Mouse (Mus musculus) embryonic facial prominence, embryonic 15.5 days (tissue): ENCODE measurements around the gene Krt25. TPM values are rescaled to one million over a fixed set of nuclear protein-coding genes. Genes with fewer than 3 reads are reported as not detected.

ENCODE experiments used
- ATAC-seq: fragments of 200-750 bp; cut with Nextera tagmentation; 2 replicates; pipeline ENCODE4 v1.8.0; 2017; ENCODE audit warnings: low read depth, moderate TSS enrichment; ENCODE audit not compliant: insufficient number of reproducible peaks, low FRiP score, low TSS enrichment
- H3K27ac ChIP-seq: fragments of 300-500 bp; sonication (generic); replicated peaks from 2 replicates; pipeline ENCODE4 v1.5.1; 2015; ENCODE audit warnings: mild to moderate bottlenecking, inconsistent platforms
- H3K27me3 ChIP-seq: fragments of 300-500 bp; sonication (generic); 2 replicates; pipeline ENCODE4 v1.6.1; 2015; ENCODE audit warnings: inconsistent platforms
- H3K36me3 ChIP-seq: fragments of 300-500 bp; sonication (generic); 2 replicates; pipeline ENCODE4 v1.6.1; 2015; ENCODE audit warnings: mild to moderate bottlenecking, inconsistent platforms
- H3K4me1 ChIP-seq: fragments of 300-500 bp; sonication (generic); 2 replicates; pipeline ENCODE4 v1.6.1; 2015; ENCODE audit warnings: inconsistent platforms
- H3K4me2 ChIP-seq: fragments of 300-500 bp; sonication (generic); replicated peaks from 2 replicates; pipeline ENCODE4 v1.6.1; 2015; ENCODE audit warnings: mild to moderate bottlenecking, inconsistent platforms
- H3K4me3 ChIP-seq: fragments of 300-500 bp; sonication (generic); replicated peaks from 2 replicates; pipeline ENCODE4 v1.5.1; 2015; ENCODE audit warnings: mild to moderate bottlenecking, inconsistent platforms
- H3K9ac ChIP-seq: fragments of 300-500 bp; sonication (generic); 2 replicates; pipeline ENCODE4 v1.6.1; 2015; ENCODE audit warnings: inconsistent platforms
- H3K9me3 ChIP-seq: fragments of 300-500 bp; sonication (generic); replicated peaks from 2 replicates; pipeline ENCODE4 v1.6.1; 2016; ENCODE audit warnings: inconsistent platforms
- WGBS: fragments of 180-500 bp; shearing (Covaris S2); methylation state at CpG from one replicate; pipeline ENCODE4 v1.1.7; 2015; 5-methylcytosine and 5-hydroxymethylcytosine counted together
- polyA plus RNA-seq: library from polyadenylated mRNA; unstranded; fragments of >200 nt; fragmentation: Nextera tagmentation; extraction: Ambion mirVana; gene quantifications from 2 replicates; pipeline ENCODE4 v1.2.1, GENCODE M21; 2015

The Krt25 gene
- polyA plus RNA-seq, 1 experiment from 2014 or later = 26.1 TPM

GRCm38 (mm10) chr11:99319127-99319526 lies 3.6 kb downstream of the Krt25 start:
- Histone ChIP-seq H3K4me1 (0 out of 2 replicates have a peak, but pooled peaks cover 4% of the 10 kb centered on the region), H3K4me3 (no peak overlapping the region), H3K36me3 (no peaks in the 10 kb centered on the region), H3K4me2 (no peak overlapping the region), H3K9ac (no peak overlapping the region), H3K27ac (no peak overlapping the region), H3K9me3 (no peaks in the 10 kb centered on the region), H3K27me3 (no peaks in the 10 kb centered on the region)
- 45% methylated on average over 9 of the region's 9 CpGs for WGBS
- no peak for ATAC-seq

GRCm38 (mm10) chr11:99316543-99316942 lies 6.2 kb downstream of the Krt25 start:
- WGBS = 53% methylated on average over 8 of the region's 8 CpGs
- ATAC-seq = no peak

GRCm38 (mm10) chr11:99314594-99314993 lies 8.2 kb downstream of the Krt25 start:
- ATAC-seq = no peak
- Histone ChIP-seq H3K27me3 (no peaks in the 10 kb centered on the region), H3K4me3 (no peak overlapping the region), H3K27ac (no peak overlapping the region), H3K36me3 (no peaks in the 10 kb centered on the region), H3K4me2 (no peak overlapping the region), H3K9me3 (no peaks in the 10 kb centered on the region), H3K4me1 (0 out of 2 replicates have a peak, but pooled peaks cover 4% of the 10 kb centered on the region), H3K9ac (no peak overlapping the region)
- 77% methylated on average over 2 of the region's 2 CpGs for WGBS

More at GRCm38 (mm10) chr11:99316543-99316942, 6.2 kb downstream of the Krt25 start:
- Histone ChIP-seq H3K27me3 (no peaks in the 10 kb centered on the region), H3K9me3 (no peaks in the 10 kb centered on the region), H3K4me3 (no peak overlapping the region), H3K4me2 (no peak overlapping the region), H3K9ac (no peak overlapping the region), H3K4me1 (0 out of 2 replicates have a peak, but pooled peaks cover 4% of the 10 kb centered on the region), H3K36me3 (no peaks in the 10 kb centered on the region), H3K27ac (no peak overlapping the region)

DNA sequence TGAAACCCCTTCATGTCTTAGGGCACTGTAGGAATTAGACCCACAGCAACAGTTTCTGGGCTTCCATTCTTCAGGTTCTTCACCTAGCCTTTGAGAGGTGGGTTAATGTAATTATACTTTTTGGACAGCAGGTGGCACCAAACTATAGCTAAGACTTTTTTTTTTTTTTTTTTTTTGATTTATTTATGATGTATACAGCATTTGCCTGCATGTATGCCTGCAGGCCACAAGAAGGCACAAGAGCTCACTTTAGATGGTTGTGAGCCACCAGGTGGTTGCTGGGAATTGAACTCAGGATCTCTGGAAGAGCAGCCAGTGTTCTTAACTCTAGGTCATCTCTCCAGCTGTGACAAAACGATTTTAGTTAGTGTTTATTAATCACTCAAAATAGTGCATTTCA lies 11.9 kb downstream of the Krt25 start:
- no peak overlapping the region for H3K4me2 ChIP-seq
- H3K27ac ChIP-seq = no peak overlapping the region
- H3K27me3 ChIP-seq = no peaks in the 10 kb centered on the region
- H3K36me3 ChIP-seq = no peaks in the 10 kb centered on the region
- 79% methylated on average over 1 of the region's 1 CpGs for WGBS
- no peak for ATAC-seq
- H3K9me3 ChIP-seq = no peaks in the 10 kb centered on the region
- H3K4me1 ChIP-seq = no peaks in the 10 kb centered on the region
- H3K9ac ChIP-seq = no peak overlapping the region
- H3K4me3 ChIP-seq = no peak overlapping the region

- H3K9ac ChIP-seq = no peak overlapping the region
- H3K9me3 ChIP-seq = no peaks in the 10 kb centered on the region
- H3K36me3 ChIP-seq = no peaks in the 10 kb centered on the region
- no peaks in the 10 kb centered on the region for H3K4me1 ChIP-seq
- H3K27me3 ChIP-seq = no peaks in the 10 kb centered on the region
- H3K27ac ChIP-seq = no peak overlapping the region
- 31% methylated on average over 2 of the region's 2 CpGs for WGBS
- no peak for ATAC-seq
- no peak overlapping the region for H3K4me3 ChIP-seq
- H3K4me2 ChIP-seq = no peak overlapping the region
Observed at GRCm38 (mm10) chr11:99307579-99307978, 15.2 kb downstream of the Krt25 start.

GRCm38 (mm10) chr11:99295039-99295438 lies 27.7 kb downstream of the Krt25 start:
- WGBS = 55% methylated on average over 5 of the region's 5 CpGs

GRCm38 (mm10) chr11:99292846-99293245 lies 29.9 kb downstream of the Krt25 start:
- no peak for ATAC-seq
- Histone ChIP-seq H3K4me2 (no peak overlapping the region), H3K27ac (no peak overlapping the region), H3K4me3 (no peak overlapping the region), H3K27me3 (no peaks in the 10 kb centered on the region), H3K9ac (no peak overlapping the region), H3K4me1 (no peaks in the 10 kb centered on the region), H3K9me3 (no peaks in the 10 kb centered on the region), H3K36me3 (no peaks in the 10 kb centered on the region)
- 56% methylated on average over 5 of the region's 5 CpGs for WGBS

More at GRCm38 (mm10) chr11:99295039-99295438, 27.7 kb downstream of the Krt25 start:
- H3K9ac ChIP-seq = no peak overlapping the region
- no peaks in the 10 kb centered on the region for H3K36me3 ChIP-seq
- H3K27ac ChIP-seq = no peak overlapping the region
- H3K4me2 ChIP-seq = no peak overlapping the region
- no peaks in the 10 kb centered on the region for H3K4me1 ChIP-seq
- no peaks in the 10 kb centered on the region for H3K9me3 ChIP-seq
- ATAC-seq = no peak
- no peak overlapping the region for H3K4me3 ChIP-seq
- no peaks in the 10 kb centered on the region for H3K27me3 ChIP-seq

DNA sequence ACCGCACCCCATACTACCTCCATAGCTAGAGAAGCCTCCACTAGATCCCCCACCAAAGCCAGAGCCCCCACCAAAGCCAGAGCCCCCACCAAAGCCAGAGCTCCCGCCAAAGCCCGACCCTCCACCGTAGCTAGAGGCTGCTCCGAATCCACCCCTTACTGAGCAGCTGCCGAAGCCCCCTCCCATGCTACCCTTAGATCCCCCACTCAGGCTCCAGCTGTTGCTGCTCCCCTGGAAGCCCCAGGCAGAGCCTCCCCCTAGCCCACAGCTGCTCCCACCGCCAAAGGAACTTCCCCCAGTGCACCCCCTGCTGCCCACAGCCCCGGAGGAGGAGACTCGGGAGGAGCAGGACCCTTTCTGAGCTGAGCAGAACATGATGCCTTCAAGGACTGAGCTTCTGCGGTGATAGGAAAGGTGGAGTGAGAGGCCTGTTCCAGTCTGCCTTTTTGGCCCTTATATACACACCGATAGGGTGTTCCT lies 37.9 kb downstream of the Krt25 start, which contains the start of gene Krt24:
Gene Krt24 (minus strand): TSS at position 430 of the 480 bp plus-strand sequence.
- no peaks in the 10 kb centered on the region for H3K27me3 ChIP-seq
- H3K4me1 ChIP-seq = peaks cover 4% of the 10 kb centered on the region
- 38% methylated on average over 11 of the region's 11 CpGs for WGBS
- H3K9ac ChIP-seq = no peak within 1 kb of the TSS
- peak; percentile 51; the same call in 1 of the 2 replicates for ATAC-seq
- no peaks in the 10 kb centered on the region for H3K9me3 ChIP-seq
- H3K4me2 ChIP-seq = no peak within 1 kb of the TSS
- no peak within 1 kb of the TSS for H3K27ac ChIP-seq
- no peaks in the 10 kb centered on the region for H3K36me3 ChIP-seq
- H3K4me3 ChIP-seq = no peak within 1 kb of the TSS

- H3K4me1 ChIP-seq = peaks cover 4% of the 10 kb centered on the region
- no peak overlapping the region for H3K4me3 ChIP-seq
- no peak for ATAC-seq
- no peaks in the 10 kb centered on the region for H3K9me3 ChIP-seq
- no peak overlapping the region for H3K9ac ChIP-seq
- H3K36me3 ChIP-seq = no peaks in the 10 kb centered on the region
- no peaks in the 10 kb centered on the region for H3K27me3 ChIP-seq
- no peak overlapping the region for H3K4me2 ChIP-seq
- WGBS = 64% methylated on average over 5 of the region's 5 CpGs
- H3K27ac ChIP-seq = no peak overlapping the region
Observed at GRCm38 (mm10) chr11:99284011-99284410, 38.7 kb downstream of the Krt25 start.

DNA sequence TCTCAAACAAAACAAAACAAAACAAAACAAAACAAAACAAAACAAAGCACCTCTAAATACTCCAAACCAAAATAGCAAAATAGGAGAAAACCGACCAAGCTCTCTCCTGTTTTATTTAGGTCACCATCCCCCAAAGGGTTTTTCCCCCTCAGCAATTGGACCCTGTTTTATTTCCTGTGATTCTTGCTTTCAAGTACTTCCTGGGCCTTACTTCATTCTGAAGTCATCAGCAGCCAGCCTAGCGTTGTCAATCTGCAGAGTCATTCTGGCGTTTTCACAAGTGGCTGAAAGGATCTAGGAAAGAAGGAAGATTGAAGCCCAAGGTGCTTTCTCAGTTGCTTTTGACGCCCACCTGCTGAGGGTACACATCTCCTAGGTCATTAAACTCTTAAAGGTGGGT lies 39.4 kb downstream of the Krt25 start:
- H3K36me3 ChIP-seq = no peaks in the 10 kb centered on the region
- H3K9me3 ChIP-seq = no peaks in the 10 kb centered on the region
- H3K4me1 ChIP-seq = peaks cover 4% of the 10 kb centered on the region
- no peak overlapping the region for H3K9ac ChIP-seq
- no peak overlapping the region for H3K4me2 ChIP-seq
- no peak overlapping the region for H3K27ac ChIP-seq
- H3K4me3 ChIP-seq = no peak overlapping the region
- no peak for ATAC-seq
- 58% methylated on average over 4 of the region's 4 CpGs for WGBS
- no peaks in the 10 kb centered on the region for H3K27me3 ChIP-seq

GRCm38 (mm10) chr11:99281116-99281515 lies 41.6 kb downstream of the Krt25 start:
- 66% methylated on average over 9 of the region's 9 CpGs for WGBS
- H3K4me1 ChIP-seq = peaks cover 7% of the 10 kb centered on the region
- H3K9me3 ChIP-seq = no peaks in the 10 kb centered on the region
- no peak for ATAC-seq
- H3K4me3 ChIP-seq = no peak overlapping the region
- no peaks in the 10 kb centered on the region for H3K27me3 ChIP-seq
- H3K9ac ChIP-seq = no peak overlapping the region
- H3K36me3 ChIP-seq = no peaks in the 10 kb centered on the region
- H3K27ac ChIP-seq = no peak overlapping the region
- no peak overlapping the region for H3K4me2 ChIP-seq

DNA sequence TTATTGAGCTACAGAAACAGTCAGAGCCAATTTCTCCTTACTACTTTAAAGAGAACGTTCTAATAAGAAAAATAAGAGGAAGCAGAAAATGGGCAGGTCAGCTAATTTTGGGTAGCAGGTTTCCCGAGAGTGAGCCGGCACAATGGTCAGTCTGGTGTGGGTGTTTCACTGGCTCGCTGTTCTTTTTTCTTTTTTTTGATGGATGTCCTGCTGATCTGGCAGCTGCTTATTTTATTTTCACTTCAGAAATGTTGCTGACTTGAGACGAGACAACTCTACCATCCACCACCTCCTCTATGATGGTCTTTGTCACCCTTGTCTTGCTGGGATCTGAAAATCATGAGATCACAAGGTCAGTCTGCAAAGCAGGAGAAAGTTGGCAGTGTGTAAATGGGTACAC lies 42.8 kb downstream of the Krt25 start:
- Histone ChIP-seq H3K9me3 (no peaks in the 10 kb centered on the region), H3K27me3 (no peaks in the 10 kb centered on the region), H3K4me1 (peaks cover 6% of the 10 kb centered on the region), H3K4me3 (no peak overlapping the region), H3K9ac (no peak overlapping the region), H3K4me2 (no peak overlapping the region), H3K36me3 (no peaks in the 10 kb centered on the region), H3K27ac (no peak overlapping the region)
- WGBS = 75% methylated on average over 5 of the region's 5 CpGs
- ATAC-seq = no peak
